Mouse (Mus musculus): Measurements from ENCODE around the gene Samd14. TPM values are rescaled to one million over a fixed set of nuclear protein-coding genes. Genes with fewer than 3 reads are reported as not detected.

Gene Samd14
- polyA plus RNA-seq, 1 experiment from 2014 or later: 8.0 TPM

GRCm38 (mm10) chr11:95024439-95025184, 14.9 kb downstream of the Samd14 start:
- H3K9ac ChIP-seq: no peak overlapping the region
- peak overlapping the region; percentile 31; the same call in 1 of the 2 replicates for H3K27ac ChIP-seq
- 0 out of 2 replicates have a peak, but pooled peaks cover 5% of the 10 kb centered on the region for H3K4me1 ChIP-seq (replicated peaks)
- 65% methylated on average over 29 of the region's 29 CpGs for WGBS
- H3K4me3 ChIP-seq: no peak overlapping the region
- peaks cover 39% of the 10 kb centered on the region; the same call in 1 of the 2 replicates for H3K36me3 ChIP-seq
- no peaks in the 10 kb centered on the region for H3K9me3 ChIP-seq (replicated peaks)
- ATAC-seq (replicated peaks; ENCODE audit: insufficient number of reproducible peaks, insufficient read depth, low FRiP score, low read depth): no peak
- no peak overlapping the region for H3K4me2 ChIP-seq
- H3K27me3 ChIP-seq: peaks cover 6% of the 10 kb centered on the region

GRCm38 (mm10) chr11:95025227-95026012, 15.7 kb downstream of the Samd14 start:
- Histone ChIP-seq H3K4me1 (replicated peaks) (0 out of 2 replicates have a peak, but pooled peaks cover 5% of the 10 kb centered on the region), H3K4me2 (no peak overlapping the region), H3K27ac (peak overlapping the region; percentile 31; the same call in 1 of the 2 replicates), H3K9me3 (replicated peaks) (no peaks in the 10 kb centered on the region), H3K4me3 (no peak overlapping the region), H3K36me3 (peaks cover 43% of the 10 kb centered on the region; the same call in 1 of the 2 replicates), H3K9ac (0 out of 2 replicates have a peak overlapping the region, but pooled peaks have one; percentile 11), H3K27me3 (no peaks in the 10 kb centered on the region)
- no peak for ATAC-seq (replicated peaks; ENCODE audit: insufficient number of reproducible peaks, insufficient read depth, low FRiP score, low read depth)
- WGBS: 82% methylated on average over 11 of the region's 11 CpGs

GRCm38 (mm10) chr11:95026090-95026542, 16.4 kb downstream of the Samd14 start:
- ATAC-seq (replicated peaks; ENCODE audit: insufficient number of reproducible peaks, insufficient read depth, low FRiP score, low read depth): 0 out of 2 replicates have a peak, but pooled peaks have one; percentile 12
- H3K4me2 ChIP-seq: no peak overlapping the region
- peaks cover 48% of the 10 kb centered on the region; the same call in 1 of the 2 replicates for H3K36me3 ChIP-seq

GRCm38 (mm10) chr11:95026849-95027248, 17.2 kb downstream of the Samd14 start:
- Histone ChIP-seq H3K27me3 (no peaks in the 10 kb centered on the region), H3K4me1 (replicated peaks) (0 out of 2 replicates have a peak, but pooled peaks cover 5% of the 10 kb centered on the region), H3K4me2 (no peak overlapping the region), H3K27ac (no peak overlapping the region), H3K4me3 (no peak overlapping the region), H3K9ac (no peak overlapping the region), H3K9me3 (replicated peaks) (no peaks in the 10 kb centered on the region), H3K36me3 (peaks cover 54% of the 10 kb centered on the region; the same call in 1 of the 2 replicates)
- ATAC-seq (replicated peaks; ENCODE audit: insufficient number of reproducible peaks, insufficient read depth, low FRiP score, low read depth): no peak
- whole genome bisulfite sequencing: 85% methylated on average over 6 of the region's 6 CpGs

More at GRCm38 (mm10) chr11:95026090-95026542, 16.4 kb downstream of the Samd14 start:
- Histone ChIP-seq H3K27ac (no peak overlapping the region), H3K4me3 (no peak overlapping the region), H3K9me3 (replicated peaks) (no peaks in the 10 kb centered on the region), H3K9ac (no peak overlapping the region), H3K27me3 (no peaks in the 10 kb centered on the region), H3K4me1 (replicated peaks) (0 out of 2 replicates have a peak, but pooled peaks cover 5% of the 10 kb centered on the region)
- WGBS: 69% methylated on average over 6 of the region's 6 CpGs

GRCm38 (mm10) chr11:95027850-95028470, 18.3 kb downstream of the Samd14 start:
- no peak overlapping the region for H3K27ac ChIP-seq
- H3K4me3 ChIP-seq: no peak overlapping the region
- 43% methylated on average over 13 of the region's 13 CpGs for whole genome bisulfite sequencing
- no peaks in the 10 kb centered on the region for H3K9me3 ChIP-seq (replicated peaks)
- H3K36me3 ChIP-seq: peaks cover 57% of the 10 kb centered on the region; the same call in 1 of the 2 replicates
- 0 out of 2 replicates have a peak, but pooled peaks cover 5% of the 10 kb centered on the region for H3K4me1 ChIP-seq (replicated peaks)
- ATAC-seq (replicated peaks; ENCODE audit: insufficient number of reproducible peaks, insufficient read depth, low FRiP score, low read depth): no peak
- H3K9ac ChIP-seq: no peak overlapping the region
- H3K4me2 ChIP-seq: no peak overlapping the region
- no peaks in the 10 kb centered on the region for H3K27me3 ChIP-seq

GRCm38 (mm10) chr11:95032945-95033344, 23.3 kb downstream of the Samd14 start:
- ATAC-seq (replicated peaks; ENCODE audit: insufficient number of reproducible peaks, insufficient read depth, low FRiP score, low read depth): no peak
- H3K9ac ChIP-seq: no peak overlapping the region
- H3K4me3 ChIP-seq: no peak overlapping the region
- peaks cover 10% of the 10 kb centered on the region for H3K4me1 ChIP-seq (replicated peaks)
- H3K4me2 ChIP-seq: no peak overlapping the region
- H3K27ac ChIP-seq: no peak overlapping the region
- 43% methylated on average over 6 of the region's 6 CpGs for WGBS
- peaks cover 48% of the 10 kb centered on the region for H3K36me3 ChIP-seq
- no peaks in the 10 kb centered on the region for H3K27me3 ChIP-seq
- no peaks in the 10 kb centered on the region for H3K9me3 ChIP-seq (replicated peaks)

DNA sequence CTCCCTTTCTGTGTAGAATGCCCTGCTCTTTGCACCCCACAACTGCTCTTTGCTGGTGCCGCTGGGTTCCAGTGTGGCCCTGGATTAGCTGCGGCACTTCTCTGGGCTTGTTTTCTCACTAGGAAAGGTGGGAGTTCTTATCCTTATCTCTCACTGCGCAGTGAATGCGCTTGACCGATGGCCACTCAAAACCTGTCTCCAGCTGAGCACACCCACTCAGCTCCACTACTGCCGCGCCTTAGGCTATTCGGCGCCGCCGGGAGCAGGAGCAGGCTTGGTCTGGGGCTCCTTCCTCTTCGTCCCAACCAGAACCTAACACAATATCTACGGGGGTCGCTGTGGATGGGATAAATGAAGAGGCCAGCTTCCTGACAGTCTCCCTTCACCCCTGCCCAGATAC, 23.9 kb downstream of the Samd14 start:
- peaks cover 49% of the 10 kb centered on the region for H3K36me3 ChIP-seq
- no peak overlapping the region for H3K4me2 ChIP-seq
- no peak overlapping the region for H3K27ac ChIP-seq
- H3K4me3 ChIP-seq: no peak overlapping the region
- ATAC-seq (replicated peaks; ENCODE audit: insufficient number of reproducible peaks, insufficient read depth, low FRiP score, low read depth): no peak
- H3K4me1 ChIP-seq (replicated peaks): peaks cover 10% of the 10 kb centered on the region
- no peak overlapping the region; the same call in 1 of the 2 replicates for H3K9ac ChIP-seq
- no peaks in the 10 kb centered on the region for H3K9me3 ChIP-seq (replicated peaks)
- H3K27me3 ChIP-seq: no peaks in the 10 kb centered on the region
- 22% methylated on average over 14 of the region's 14 CpGs for WGBS

DNA sequence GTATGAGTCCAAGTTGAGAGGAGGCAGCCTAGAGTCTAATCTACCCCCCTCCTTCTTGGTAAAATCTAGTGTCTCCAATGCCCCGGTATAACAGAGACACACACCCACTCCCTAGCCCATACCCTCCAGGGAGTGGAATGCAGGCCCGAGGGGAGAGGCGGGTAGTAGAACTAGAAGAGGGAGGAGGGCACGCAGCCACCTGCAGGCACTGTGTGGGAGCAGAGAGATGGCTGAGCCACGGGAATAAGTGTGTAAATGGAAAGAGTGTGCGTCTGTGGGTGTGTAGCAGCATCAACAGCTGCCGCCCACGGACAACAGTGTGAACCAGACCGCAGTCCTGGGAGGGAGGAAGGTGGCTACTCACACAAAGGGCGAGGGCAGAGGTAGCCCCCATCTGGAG, 25.2 kb downstream of the Samd14 start:
- Histone ChIP-seq H3K27me3 (no peaks in the 10 kb centered on the region), H3K9ac (no peak overlapping the region), H3K4me3 (no peak overlapping the region), H3K4me1 (replicated peaks) (peaks cover 13% of the 10 kb centered on the region), H3K4me2 (no peak overlapping the region), H3K27ac (no peak overlapping the region), H3K9me3 (replicated peaks) (no peaks in the 10 kb centered on the region), H3K36me3 (peaks cover 50% of the 10 kb centered on the region)
- no peak for ATAC-seq (replicated peaks; ENCODE audit: insufficient number of reproducible peaks, insufficient read depth, low FRiP score, low read depth)
- WGBS: 63% methylated on average over 10 of the region's 10 CpGs

GRCm38 (mm10) chr11:95036521-95036920, 26.8 kb downstream of the Samd14 start:
- no peak overlapping the region for H3K4me2 ChIP-seq
- no peak for ATAC-seq (replicated peaks; ENCODE audit: insufficient number of reproducible peaks, insufficient read depth, low FRiP score, low read depth)
- no peaks in the 10 kb centered on the region for H3K9me3 ChIP-seq (replicated peaks)
- H3K4me3 ChIP-seq: no peak overlapping the region
- 95% methylated on average over 5 of the region's 5 CpGs for WGBS
- H3K4me1 ChIP-seq (replicated peaks): peaks cover 21% of the 10 kb centered on the region
- H3K27ac ChIP-seq: no peak overlapping the region
- H3K27me3 ChIP-seq: no peaks in the 10 kb centered on the region
- no peak overlapping the region for H3K9ac ChIP-seq
- H3K36me3 ChIP-seq: peaks cover 40% of the 10 kb centered on the region

GRCm38 (mm10) chr11:95037306-95037705, 27.6 kb downstream of the Samd14 start:
- no peak for ATAC-seq (replicated peaks; ENCODE audit: insufficient number of reproducible peaks, insufficient read depth, low FRiP score, low read depth)
- Histone ChIP-seq H3K27me3 (no peaks in the 10 kb centered on the region), H3K4me1 (replicated peaks) (peaks cover 27% of the 10 kb centered on the region), H3K9ac (no peak overlapping the region; the same call in 1 of the 2 replicates), H3K9me3 (replicated peaks) (no peaks in the 10 kb centered on the region), H3K27ac (no peak overlapping the region), H3K36me3 (peaks cover 32% of the 10 kb centered on the region), H3K4me3 (no peak overlapping the region), H3K4me2 (no peak overlapping the region)
- 63% methylated on average over 6 of the region's 6 CpGs for WGBS
